Mouse (Mus musculus): ENCODE measurements around the gene Shkbp1. TPM values are rescaled to one million over a fixed set of nuclear protein-coding genes. Genes with fewer than 3 reads are reported as not detected.

The Shkbp1 gene
- polyA plus RNA-seq, 1 experiment from 2014 or later = 21.9 TPM

DNA sequence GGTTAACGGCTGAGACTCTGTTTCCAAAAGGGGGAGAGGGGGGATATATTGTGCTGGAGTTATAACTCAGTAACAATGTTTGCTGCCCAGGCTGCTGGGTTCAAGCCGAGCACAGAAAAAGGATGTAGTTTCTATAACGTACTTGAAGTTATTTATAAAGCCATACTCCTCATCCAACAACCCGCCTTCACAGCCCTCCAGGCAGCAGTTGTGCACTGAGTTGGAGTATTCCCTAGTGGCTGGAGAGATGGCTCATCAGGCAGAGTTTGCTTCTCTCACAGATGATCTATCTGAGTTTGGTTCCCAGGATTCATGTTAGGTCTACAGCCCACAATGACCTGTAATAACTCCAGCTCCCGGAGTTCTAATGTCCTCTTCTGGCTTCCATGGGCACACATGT lies 55.0 kb downstream of the Shkbp1 start:
- 76% methylated on average over 5 of the region's 5 CpGs for WGBS (ENCODE audit: missing documents)
- Histone ChIP-seq H3K36me3 (ENCODE audit: inconsistent target) (no peaks in the 10 kb centered on the region), H3K79me2 (ENCODE audit: inconsistent target) (no peaks in the 10 kb centered on the region)

DNA sequence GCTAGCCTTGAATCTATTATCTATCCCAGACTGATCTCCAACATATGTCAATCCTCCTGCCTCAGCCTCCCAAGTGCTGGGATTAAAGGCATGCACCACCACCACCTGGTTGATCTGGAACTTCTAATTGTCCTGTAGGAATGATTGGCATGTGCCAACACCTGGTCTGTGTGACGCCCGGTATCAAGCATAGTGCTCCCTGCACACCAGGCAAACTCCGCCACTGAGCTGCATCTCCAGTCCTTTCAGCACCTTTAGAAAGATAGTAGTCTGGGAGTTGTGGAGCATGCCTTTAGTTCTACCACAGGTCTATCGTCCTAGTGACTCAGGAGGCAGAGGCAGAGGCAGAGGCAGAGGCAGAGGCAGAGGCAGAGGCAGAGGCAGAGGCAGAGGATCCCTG lies 55.5 kb downstream of the Shkbp1 start:
- Histone ChIP-seq H3K4me3 (ENCODE audit: inconsistent target) (no peak overlapping the region), H3K79me2 (ENCODE audit: inconsistent target) (no peaks in the 10 kb centered on the region), H3K27ac (no peak overlapping the region), H3K36me3 (ENCODE audit: inconsistent target) (no peaks in the 10 kb centered on the region)
- 81% methylated on average over 4 of the region's 4 CpGs for WGBS (ENCODE audit: missing documents)

More for the DNA sequence above, 55.0 kb downstream of the Shkbp1 start:
- Histone ChIP-seq H3K27ac (no peak overlapping the region), H3K4me3 (ENCODE audit: inconsistent target) (no peak overlapping the region)

DNA sequence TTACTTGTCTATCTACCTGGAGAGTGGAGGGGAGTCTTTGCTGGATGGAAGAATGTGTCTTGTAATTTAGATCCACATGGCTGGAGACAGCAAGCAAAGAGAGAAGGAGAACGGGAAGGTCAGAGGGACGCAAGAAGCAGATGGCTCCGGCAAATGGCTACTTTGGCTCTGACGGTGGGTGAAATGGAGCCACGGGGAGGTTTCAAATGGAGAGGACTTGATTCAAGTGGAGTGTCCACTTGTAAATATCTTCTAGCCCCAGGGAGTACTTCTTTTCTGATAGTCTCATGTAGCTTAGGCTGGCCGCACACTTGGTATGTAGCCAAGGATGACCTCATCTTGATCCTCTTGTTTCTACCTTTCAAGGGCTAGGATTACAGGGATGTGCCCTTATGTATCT lies 57.0 kb downstream of the Shkbp1 start:
- Histone ChIP-seq H3K27ac (no peak overlapping the region), H3K4me3 (ENCODE audit: inconsistent target) (no peak overlapping the region), H3K79me2 (ENCODE audit: inconsistent target) (no peaks in the 10 kb centered on the region), H3K36me3 (ENCODE audit: inconsistent target) (no peaks in the 10 kb centered on the region)
- WGBS (ENCODE audit: missing documents) = 92% methylated on average over 6 of the region's 6 CpGs

GRCm38 (mm10) chr7:27298033-27298610 lies 57.7 kb downstream of the Shkbp1 start:
- Histone ChIP-seq H3K79me2 (ENCODE audit: inconsistent target) (no peaks in the 10 kb centered on the region), H3K27ac (no peak overlapping the region), H3K36me3 (ENCODE audit: inconsistent target) (no peaks in the 10 kb centered on the region), H3K4me3 (ENCODE audit: inconsistent target) (no peak overlapping the region)
- WGBS (ENCODE audit: missing documents) = 92% methylated on average over 16 of the region's 16 CpGs

GRCm38 (mm10) chr7:27296518-27296917 lies 59.3 kb downstream of the Shkbp1 start:
- no peak overlapping the region for H3K4me3 ChIP-seq (ENCODE audit: inconsistent target)
- no peak overlapping the region for H3K27ac ChIP-seq
- H3K79me2 ChIP-seq (ENCODE audit: inconsistent target) = no peaks in the 10 kb centered on the region
- WGBS (ENCODE audit: missing documents) = 78% methylated on average over 4 of the region's 4 CpGs
- no peaks in the 10 kb centered on the region for H3K36me3 ChIP-seq (ENCODE audit: inconsistent target)

DNA sequence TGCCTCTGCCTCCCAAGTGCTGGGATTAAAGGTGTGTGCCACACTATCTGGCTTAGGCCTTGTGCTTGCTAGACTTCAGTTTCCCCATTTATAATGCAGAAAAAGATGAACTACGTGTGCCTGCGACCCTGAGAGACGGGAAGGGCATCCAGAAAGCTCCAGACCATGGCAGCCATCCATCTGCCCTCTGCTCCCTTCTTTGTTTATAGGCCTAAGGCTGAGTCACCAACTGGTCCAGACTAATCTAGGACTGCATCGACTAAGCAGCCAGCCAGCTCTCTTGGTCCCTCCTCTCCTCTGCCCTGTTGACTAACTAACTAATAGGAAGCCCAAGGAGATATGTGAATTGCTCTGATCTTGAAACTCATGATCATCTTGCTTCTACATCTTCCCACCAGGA lies 59.9 kb downstream of the Shkbp1 start:
- Histone ChIP-seq H3K27ac (no peak overlapping the region), H3K36me3 (ENCODE audit: inconsistent target) (no peaks in the 10 kb centered on the region), H3K79me2 (ENCODE audit: inconsistent target) (no peaks in the 10 kb centered on the region), H3K4me3 (ENCODE audit: inconsistent target) (no peak overlapping the region)
- WGBS (ENCODE audit: missing documents) = 82% methylated on average over 4 of the region's 4 CpGs

Other genes starting within 250 kb of the Shkbp1 start
- not detected in 3 replicates for gene Cyp2f2, start 236.1 kb downstream of the Shkbp1 start, polyA plus RNA-seq (2018)
- gene Cyp2t4, start 202.3 kb downstream of the Shkbp1 start, polyA plus RNA-seq (2018) = not detected in 3 replicates
- 31.1 to 40.6 TPM (median 35.8 TPM) in 3 replicates for gene Egln2, start 189.2 kb downstream of the Shkbp1 start, polyA plus RNA-seq (2018)
- 38.2 to 73.8 TPM (median 68.8 TPM) in 3 replicates for gene Rab4b, start 177.1 kb downstream of the Shkbp1 start, polyA plus RNA-seq (2018)
- not detected in 3 replicates for gene Gm21983, start 174.9 kb downstream of the Shkbp1 start, polyA plus RNA-seq (2018)
- not detected in 3 replicates for gene Mia, start 174.9 kb downstream of the Shkbp1 start, polyA plus RNA-seq (2018)
- gene BC024978, start 160.2 kb downstream of the Shkbp1 start, polyA plus RNA-seq (2018) = 5.6 to 8.4 TPM (median 6.5 TPM) in 3 replicates
- 56.0 to 80.4 TPM (median 77.1 TPM) in 3 replicates for gene Snrpa, start 159.7 kb downstream of the Shkbp1 start, polyA plus RNA-seq (2018)
- 4.0 to 6.8 TPM (median 6.2 TPM) in 3 replicates for gene Itpkc, start 127.4 kb downstream of the Shkbp1 start, polyA plus RNA-seq (2018)
- 15.6 to 17.3 TPM (median 16.0 TPM) in 3 replicates for gene Coq8b, start 123.0 kb downstream of the Shkbp1 start, polyA plus RNA-seq (2018)
- gene Numbl, start 97.6 kb downstream of the Shkbp1 start, polyA plus RNA-seq (2018) = 2.0 to 3.1 TPM (median 2.4 TPM) in 3 replicates
- not detected in 3 replicates for gene Ltbp4, start 18.3 kb downstream of the Shkbp1 start, polyA plus RNA-seq (2018)
- 0.64 to 1.2 TPM in 2 of 3 replicates, not detected in the other for gene Gm20479, start 1.4 kb upstream of the Shkbp1 start, polyA plus RNA-seq (2018)
- 0.04 to 0.22 TPM (median 0.16 TPM) in 3 replicates for gene Sptbn4, start 91.7 kb upstream of the Shkbp1 start, polyA plus RNA-seq (2018)
- gene Blvrb, start 92.0 kb upstream of the Shkbp1 start, polyA plus RNA-seq (2018) = 251 to 318 TPM (median 262 TPM) in 3 replicates
- 9.9 to 24.4 TPM (median 12.1 TPM) in 3 replicates for gene Sertad3, start 117.7 kb upstream of the Shkbp1 start, polyA plus RNA-seq (2018)
- gene Sertad1, start 130.9 kb upstream of the Shkbp1 start, polyA plus RNA-seq (2018) = 16.5 to 37.7 TPM (median 28.9 TPM) in 3 replicates
- gene Prx, start 143.3 kb upstream of the Shkbp1 start, polyA plus RNA-seq (2018) = 0.20 to 0.30 TPM (median 0.22 TPM) in 3 replicates
- gene Hipk4, start 167.2 kb upstream of the Shkbp1 start, polyA plus RNA-seq (2018) = 0.04 TPM in 1 of 3 replicates, not detected in the others
- gene Pld3, start 197.2 kb upstream of the Shkbp1 start, polyA plus RNA-seq (2018) = 1,098 to 2,092 TPM (median 1,493 TPM) in 3 replicates
- gene 2310022A10Rik, start 197.2 kb upstream of the Shkbp1 start, polyA plus RNA-seq (2018) = 71.9 to 183 TPM (median 75.3 TPM) in 3 replicates
- gene Akt2, start 235.5 kb upstream of the Shkbp1 start, polyA plus RNA-seq (2018) = 53.1 to 77.4 TPM (median 77.2 TPM) in 3 replicates

Data from macrophage (primary cell).